Mouse (Mus musculus): Measurements from ENCODE around the gene Cyp24a1. TPM values are rescaled to one million over a fixed set of nuclear protein-coding genes. Genes with fewer than 3 reads are reported as not detected.

Cyp24a1 gene
- polyA plus RNA-seq (2017; shearing (Covaris generic)), result not detected

DNA sequence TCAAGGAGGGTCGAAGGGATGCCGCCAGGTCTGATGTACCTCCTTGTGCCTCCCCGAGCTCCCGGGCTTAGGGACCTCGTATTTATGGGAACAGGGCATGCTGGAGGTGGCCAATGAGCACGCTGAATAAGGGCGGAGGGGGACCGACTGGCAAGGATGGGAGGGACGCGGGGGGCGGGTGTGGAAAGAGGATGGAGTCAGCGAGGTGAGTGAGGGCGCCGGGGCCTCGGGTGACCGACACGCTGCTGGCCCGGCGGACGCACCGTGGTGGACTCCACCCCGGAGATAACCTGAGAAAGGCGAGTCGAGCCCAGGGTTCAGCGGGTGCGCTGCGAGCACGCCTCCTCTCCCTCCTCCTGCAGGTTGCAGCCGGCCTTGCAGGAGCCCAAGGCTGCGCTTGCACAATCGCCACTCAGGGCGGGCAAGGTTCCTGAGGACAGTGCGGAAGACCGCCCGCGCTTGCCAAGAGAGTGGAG lies at the start of gene Cyp24a1:
Cyp24a1 (minus strand) TSS at position 55 of the 476 bp plus-strand sequence.
- ATAC-seq, result no peak

DNA sequence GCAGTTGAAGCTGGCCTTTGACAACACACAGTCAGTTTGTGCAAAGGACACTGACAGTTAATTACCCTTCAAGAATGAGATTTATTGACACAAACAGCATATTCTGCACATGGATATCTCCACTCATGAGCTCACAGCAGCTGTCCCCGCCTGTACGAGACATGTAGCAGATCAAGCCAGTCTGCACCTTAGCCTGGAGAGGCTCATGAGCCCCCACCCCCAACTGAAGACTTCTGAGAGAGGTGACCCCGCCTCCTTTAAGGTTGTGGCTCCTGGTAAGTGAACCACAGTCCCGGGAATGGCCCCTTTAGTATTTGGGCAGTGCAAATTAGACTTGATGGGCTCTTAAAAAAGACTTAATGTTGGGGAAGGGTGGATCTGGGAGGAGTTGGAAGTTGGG lies 48.8 kb upstream of the Cyp24a1 start:
- ATAC-seq, result no peak

- ATAC-seq, result no peak
Measured at GRCm38 (mm10) chr2:170544950-170545349, 48.0 kb upstream of the Cyp24a1 start.

DNA sequence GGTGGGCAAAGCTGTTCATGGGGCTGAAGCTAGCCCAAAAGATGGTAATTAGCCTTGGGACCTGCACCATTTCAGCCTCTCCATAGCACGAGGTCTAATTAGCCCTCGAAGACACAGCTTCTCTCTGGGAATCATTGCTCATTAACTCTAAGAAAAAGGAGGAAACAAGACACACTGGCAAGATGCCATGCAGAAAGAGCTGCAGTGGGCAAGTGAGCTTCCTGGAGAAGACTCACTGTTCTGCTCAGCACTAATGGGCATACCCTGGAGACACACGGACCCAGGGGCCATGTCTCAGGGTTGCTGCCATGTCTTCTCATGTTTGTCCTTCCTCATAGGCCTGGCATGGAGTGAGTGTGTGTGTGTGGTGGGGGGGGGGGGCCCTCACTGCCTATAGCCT lies 47.2 kb upstream of the Cyp24a1 start:
- ATAC-seq, result no peak

DNA sequence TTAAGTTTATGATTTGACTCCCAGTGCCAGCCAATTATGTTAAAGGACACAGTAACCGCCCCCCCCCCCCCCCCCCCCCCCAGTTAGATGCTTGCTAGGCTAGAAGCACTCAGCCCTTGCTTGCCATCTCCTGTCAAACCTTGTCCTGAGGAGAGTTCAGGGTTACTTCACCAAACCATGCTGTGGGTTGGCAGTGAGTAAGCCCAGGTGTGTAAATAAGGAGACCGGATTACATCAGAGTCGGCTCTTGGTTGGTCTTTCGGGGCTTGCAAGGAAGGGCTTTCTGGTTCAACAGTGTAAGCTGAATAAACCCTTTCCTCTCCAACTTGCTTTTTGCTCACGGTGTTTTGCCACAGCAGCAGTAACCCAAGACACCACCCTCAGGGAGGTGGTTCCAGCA lies 46.7 kb upstream of the Cyp24a1 start:
- no peak for ATAC-seq

DNA sequence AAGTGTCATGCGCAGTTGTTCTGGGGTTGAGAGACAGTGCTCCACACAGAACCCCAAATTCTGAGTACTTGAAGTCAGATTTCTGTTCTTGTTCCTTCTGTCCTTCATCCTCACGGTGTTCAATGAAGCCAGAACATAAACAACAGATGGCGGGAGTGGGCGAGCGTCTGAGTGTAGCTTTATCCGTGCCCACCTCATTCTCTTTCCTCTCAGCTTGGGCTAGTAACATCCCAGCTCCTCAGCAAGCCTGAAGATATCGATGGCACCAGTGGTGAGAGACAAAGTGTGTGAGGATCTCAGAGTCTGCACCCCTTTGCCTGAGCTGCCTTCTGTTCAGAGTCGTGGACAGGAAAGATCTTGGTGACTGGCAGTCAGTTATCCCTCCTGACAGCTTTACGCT lies 42.3 kb upstream of the Cyp24a1 start:
- ATAC-seq, result no peak

DNA sequence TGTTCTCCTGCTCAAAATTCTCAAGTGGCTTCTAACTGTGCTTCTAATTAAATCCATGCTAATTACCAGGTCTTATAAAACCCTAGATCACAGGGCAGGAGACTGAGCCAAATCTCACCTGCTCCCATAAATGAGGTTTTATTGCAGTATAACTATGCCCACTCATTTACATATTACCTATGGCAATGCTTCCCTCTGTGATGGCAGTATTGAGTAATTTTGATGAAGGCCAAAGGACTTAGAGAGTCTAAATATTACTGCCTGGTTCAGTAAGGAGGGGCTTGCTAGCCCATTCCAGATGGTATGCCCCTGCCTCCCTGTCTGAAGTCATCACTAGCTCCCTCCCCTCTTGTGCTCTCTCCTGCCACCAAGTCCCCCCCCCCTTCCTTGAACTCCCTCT lies 38.9 kb upstream of the Cyp24a1 start:
- no peak for ATAC-seq

DNA sequence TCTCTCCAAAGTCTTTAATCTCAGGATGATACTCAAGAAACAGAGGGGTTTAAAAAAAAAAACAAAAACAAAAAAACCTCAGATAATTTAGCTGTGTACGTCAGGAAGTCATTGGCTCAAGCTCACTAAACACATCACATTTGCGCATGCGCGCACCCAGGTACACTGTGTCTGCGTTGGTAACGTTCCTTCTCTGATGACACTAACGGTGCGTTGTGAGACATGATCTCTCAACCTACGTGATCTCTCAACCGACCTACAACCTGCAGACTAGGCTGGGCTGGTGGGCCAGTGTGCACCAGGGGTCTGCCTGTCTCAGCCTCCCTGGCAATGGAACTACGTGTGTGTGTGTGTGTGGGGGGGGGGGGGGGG lies 37.8 kb upstream of the Cyp24a1 start:
- ATAC-seq, result no peak

DNA sequence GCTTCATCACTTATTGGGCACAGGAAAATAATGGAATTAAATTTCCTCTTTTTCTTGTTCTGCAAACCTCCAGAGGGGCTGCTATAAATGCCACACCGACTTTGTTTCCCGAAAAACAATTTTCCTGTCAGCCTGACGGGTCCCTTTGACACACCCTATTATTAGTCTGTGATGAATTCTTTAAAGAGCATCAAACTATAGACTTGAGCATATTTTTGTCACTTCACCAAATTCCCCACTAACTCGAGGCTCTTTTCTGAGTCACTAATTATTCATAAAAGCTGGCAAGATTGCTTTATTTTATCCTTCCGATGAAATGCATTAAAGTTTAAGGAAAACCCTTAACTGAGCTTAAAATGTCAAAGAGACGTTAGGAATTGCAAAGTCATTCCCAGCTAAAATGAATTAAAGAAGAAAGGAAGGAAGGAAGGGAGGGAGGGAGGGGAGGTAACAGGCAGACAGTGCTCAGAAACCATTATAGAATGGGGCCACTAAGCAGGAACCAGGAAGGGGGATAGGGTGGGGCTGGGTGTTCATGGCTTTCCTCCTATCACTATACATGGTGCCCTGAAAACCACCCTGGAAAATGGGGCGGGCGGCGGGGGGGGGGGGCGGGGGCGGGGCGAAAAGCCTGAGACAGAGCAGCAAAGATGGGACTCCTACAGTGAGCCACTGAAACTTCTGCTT lies 37.3 kb upstream of the Cyp24a1 start:
- no peak for ATAC-seq

DNA sequence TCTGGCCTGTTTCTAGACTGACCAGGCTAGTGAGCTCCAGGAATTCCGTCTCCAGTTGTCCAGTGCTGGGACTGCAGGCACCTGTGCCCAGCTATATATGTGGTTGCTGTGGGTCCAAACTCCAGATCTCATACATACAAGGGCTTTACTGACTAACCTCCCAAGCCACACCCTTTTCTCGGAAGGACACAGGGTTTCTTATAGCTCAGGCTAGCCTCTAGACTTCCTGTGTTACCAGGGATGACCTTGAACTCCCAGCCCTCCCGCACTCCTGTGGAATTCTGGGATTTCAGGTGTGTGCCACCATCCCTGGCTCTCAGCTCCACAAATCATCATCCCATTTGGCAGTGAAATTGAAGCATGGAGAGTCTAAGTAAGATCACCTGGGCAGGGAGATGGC lies 33.3 kb upstream of the Cyp24a1 start:
- ATAC-seq, result no peak

- ATAC-seq, result no peak
Measured at GRCm38 (mm10) chr2:170529766-170530165, 32.8 kb upstream of the Cyp24a1 start.

- ATAC-seq, result no peak
Measured at GRCm38 (mm10) chr2:170528061-170528460, 31.1 kb upstream of the Cyp24a1 start.

- no peak for ATAC-seq
Measured at GRCm38 (mm10) chr2:170526513-170526912, 29.6 kb upstream of the Cyp24a1 start.

DNA sequence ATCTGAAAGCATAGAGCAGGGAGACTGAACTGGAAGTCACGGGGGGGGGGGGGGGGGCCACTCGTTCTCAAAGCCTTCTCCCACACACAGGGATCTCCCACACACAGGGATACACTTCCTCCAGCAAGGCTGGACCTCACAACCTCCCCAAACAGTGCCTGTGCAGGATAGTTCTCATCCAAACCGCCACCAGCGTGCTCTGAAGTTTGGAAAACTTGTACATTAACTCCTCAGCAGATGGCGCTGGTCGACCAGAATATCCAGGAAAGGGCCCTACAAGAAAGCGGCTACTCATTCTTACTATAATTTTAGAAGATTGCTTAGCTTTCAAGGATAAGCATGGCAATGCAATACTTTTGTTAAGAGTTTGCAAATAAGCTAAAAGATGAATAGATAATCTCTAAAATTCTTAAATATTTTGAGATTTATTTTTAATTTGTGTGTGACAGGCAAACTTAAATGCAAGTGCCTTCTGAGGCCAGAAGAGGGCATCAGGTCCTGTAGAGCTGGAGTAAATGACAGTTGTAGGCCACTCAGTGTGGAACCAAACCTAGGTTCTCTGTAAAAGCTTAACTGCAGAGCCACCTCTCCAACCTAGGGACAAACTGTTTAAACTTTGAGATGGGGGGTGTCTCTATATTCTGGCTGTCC lies 23.5 kb upstream of the Cyp24a1 start:
- ATAC-seq, result peak; percentile 65

GRCm38 (mm10) chr2:170513756-170514155 lies 16.8 kb upstream of the Cyp24a1 start:
- ATAC-seq, result no peak

GRCm38 (mm10) chr2:170511073-170511891 lies 14.3 kb upstream of the Cyp24a1 start:
- peak; percentile 85 for ATAC-seq

DNA sequence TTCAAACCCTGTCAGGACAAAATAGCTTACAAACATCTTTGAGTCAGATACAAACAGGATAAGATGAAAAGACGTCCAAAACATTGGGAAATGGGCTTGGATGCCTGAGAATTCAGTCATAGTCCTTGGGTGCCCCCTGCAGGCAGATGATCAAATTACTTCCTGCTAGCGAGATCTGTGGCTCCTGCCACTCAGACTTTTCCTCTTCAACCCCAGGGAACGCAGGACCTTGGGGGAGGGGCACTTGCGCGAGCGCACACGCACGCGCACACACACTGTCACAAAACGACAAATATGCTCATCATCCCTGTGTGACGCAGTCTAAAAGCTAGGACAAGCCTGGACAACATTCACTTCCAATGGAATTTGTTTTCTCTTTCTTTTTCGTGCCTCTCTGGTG lies 11.9 kb upstream of the Cyp24a1 start:
- peak; percentile 37 for ATAC-seq

DNA sequence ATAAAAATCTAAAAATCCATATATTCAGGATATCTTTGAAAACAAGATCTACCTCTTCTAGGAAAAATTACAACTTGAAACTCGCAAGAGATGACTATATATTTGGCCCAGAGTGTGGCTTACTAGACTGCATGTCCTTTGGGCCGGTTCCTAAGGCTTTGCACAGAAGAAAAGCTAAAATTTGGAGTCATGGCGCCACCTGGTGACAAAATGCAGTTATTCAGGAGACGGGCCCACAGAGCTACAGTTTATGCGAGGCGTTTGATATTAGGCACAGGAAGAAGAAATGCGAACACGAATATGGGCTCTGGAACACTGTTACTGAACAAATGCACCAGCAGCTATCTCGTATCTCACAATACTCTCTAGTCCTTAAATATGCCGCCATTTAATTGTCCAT lies 10.8 kb upstream of the Cyp24a1 start:
- ATAC-seq, result peak; percentile 58

GRCm38 (mm10) chr2:170503983-170504382 lies 7.0 kb upstream of the Cyp24a1 start:
- ATAC-seq, result no peak

- ATAC-seq, result no peak
Measured at GRCm38 (mm10) chr2:170503343-170503742, 6.4 kb upstream of the Cyp24a1 start.

- ATAC-seq, result no peak
Measured at GRCm38 (mm10) chr2:170498011-170498410, 1.1 kb upstream of the Cyp24a1 start.

GRCm38 (mm10) chr2:170496154-170496930 lies 603 bp downstream of the Cyp24a1 start, which contains the start of gene Pfdn4:
Pfdn4 (plus strand) TSS chr2:170496428.
- ATAC-seq, result no peak
